Mouse (Mus musculus): ENCODE measurements around the gene Enoph1. TPM values are rescaled to one million over a fixed set of nuclear protein-coding genes. Genes with fewer than 3 reads are reported as not detected.

The Enoph1 gene
- polyA plus RNA-seq, 1 experiment from 2014 or later: 31.5 TPM

DNA sequence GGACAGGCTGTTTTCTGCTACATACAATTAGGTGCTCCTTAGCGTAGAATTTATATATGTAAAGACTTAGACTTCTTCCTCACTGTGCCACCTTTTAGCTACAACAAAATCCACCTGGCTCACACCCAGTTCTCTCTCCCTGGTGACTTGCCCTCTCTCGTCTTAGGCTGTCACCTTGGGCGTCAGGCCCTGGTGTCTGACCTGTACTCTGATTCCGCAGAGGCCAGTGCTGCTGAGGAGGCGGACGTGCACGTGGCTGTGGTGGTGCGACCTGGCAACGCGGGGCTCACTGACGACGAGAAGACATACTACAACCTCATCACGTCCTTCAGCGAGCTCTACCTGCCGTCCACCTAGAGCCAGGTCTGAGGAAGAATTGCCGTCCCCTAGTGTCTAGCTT is 27.8 kb downstream of the Enoph1 start:
- Histone ChIP-seq H3K9ac (ENCODE audit: low read depth, low read length) (no peak overlapping the region), H3K27ac (no peak overlapping the region), H3K4me1 (replicated peaks; ENCODE audit: insufficient read depth, low read length) (no peaks in the 10 kb centered on the region), H3K9me3 (replicated peaks; ENCODE audit: low read length) (no peaks in the 10 kb centered on the region), H3K36me3 (ENCODE audit: insufficient read depth, low read length) (peaks cover 17% of the 10 kb centered on the region), H3K4me3 (replicated peaks; ENCODE audit: low read depth, low read length) (no peak overlapping the region), H3K4me2 (ENCODE audit: low read length) (no peak overlapping the region), H3K27me3 (ENCODE audit: insufficient read depth, low read length) (no peaks in the 10 kb centered on the region)
- WGBS: 90% methylated on average over 16 of the region's 16 CpGs
- no peak for TF ChIP-seq CTCF (IDR thresholded peaks at IDR 0.05; ENCODE audit: low read depth)
- ATAC-seq (replicated peaks; ENCODE audit: low FRiP score, low read depth): no peak
- DNase-seq (ENCODE audit: low spot score): no peak

DNA sequence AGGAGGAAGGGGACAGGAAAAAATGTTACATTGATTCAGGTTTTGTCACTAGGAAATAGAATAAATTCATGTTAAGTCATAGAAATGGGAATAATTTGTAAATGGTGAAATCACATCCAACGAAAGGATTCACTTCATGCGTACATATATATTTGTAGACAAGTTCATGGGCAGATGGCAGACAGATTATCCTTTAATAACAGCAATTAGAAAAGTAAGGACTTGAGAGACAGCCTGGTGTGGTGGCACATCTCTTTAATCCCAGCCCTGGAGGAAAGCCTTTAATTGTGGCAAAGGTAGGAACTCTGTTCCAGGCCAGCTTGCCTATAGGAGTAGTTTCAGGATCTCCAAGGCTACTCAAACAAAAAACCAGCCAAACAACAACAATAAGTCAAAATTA is 29.7 kb downstream of the Enoph1 start:
- WGBS: 91% methylated on average over 2 of the region's 2 CpGs
- DNase-seq (ENCODE audit: low spot score): no peak
- no peak overlapping the region for H3K9ac ChIP-seq (ENCODE audit: low read depth, low read length)
- H3K9me3 ChIP-seq (replicated peaks; ENCODE audit: low read length): no peaks in the 10 kb centered on the region
- H3K4me2 ChIP-seq (ENCODE audit: low read length): no peak overlapping the region
- TF ChIP-seq CTCF (IDR thresholded peaks at IDR 0.05; ENCODE audit: low read depth): no peak
- H3K27ac ChIP-seq: no peak overlapping the region
- no peak overlapping the region for H3K4me3 ChIP-seq (replicated peaks; ENCODE audit: low read depth, low read length)
- no peaks in the 10 kb centered on the region for H3K4me1 ChIP-seq (replicated peaks; ENCODE audit: insufficient read depth, low read length)
- peaks cover 3% of the 10 kb centered on the region; the same call in 1 of the 2 replicates for H3K36me3 ChIP-seq (ENCODE audit: insufficient read depth, low read length)
- no peaks in the 10 kb centered on the region for H3K27me3 ChIP-seq (ENCODE audit: insufficient read depth, low read length)
- ATAC-seq (replicated peaks; ENCODE audit: low FRiP score, low read depth): no peak

DNA sequence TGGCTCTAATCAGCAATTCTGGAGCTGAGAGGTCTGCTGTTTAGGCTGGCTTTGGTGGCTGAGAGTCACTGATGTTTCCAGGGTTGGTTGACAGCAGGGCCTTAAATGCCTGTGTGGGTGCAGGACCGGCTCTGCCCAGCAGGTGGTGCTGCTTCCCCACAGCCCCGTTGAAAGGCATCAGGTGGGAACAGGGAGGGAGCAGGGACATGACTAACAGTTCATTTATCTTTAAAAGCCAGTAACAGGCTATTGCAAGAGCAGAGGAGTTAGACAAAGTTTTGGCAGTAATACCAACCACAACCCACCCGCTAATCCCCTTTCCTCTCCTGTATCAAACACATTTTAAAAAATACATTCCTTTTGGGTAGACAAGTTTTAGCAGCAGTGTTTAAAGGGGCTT is 30.5 kb downstream of the Enoph1 start:
- Histone ChIP-seq H3K27ac (no peak overlapping the region), H3K9me3 (replicated peaks; ENCODE audit: low read length) (no peaks in the 10 kb centered on the region), H3K4me2 (ENCODE audit: low read length) (no peak overlapping the region), H3K9ac (ENCODE audit: low read depth, low read length) (no peak overlapping the region), H3K27me3 (ENCODE audit: insufficient read depth, low read length) (no peaks in the 10 kb centered on the region), H3K4me3 (replicated peaks; ENCODE audit: low read depth, low read length) (no peak overlapping the region), H3K36me3 (ENCODE audit: insufficient read depth, low read length) (peaks cover 2% of the 10 kb centered on the region; the same call in 1 of the 2 replicates), H3K4me1 (replicated peaks; ENCODE audit: insufficient read depth, low read length) (no peaks in the 10 kb centered on the region)
- 29% methylated on average over 3 of the region's 3 CpGs for WGBS
- DNase-seq (ENCODE audit: low spot score) (peak; percentile 89), ATAC-seq (replicated peaks; ENCODE audit: low FRiP score, low read depth) (0 out of 2 replicates have a peak, but pooled peaks have one; percentile 34)
- TF ChIP-seq CTCF (IDR thresholded peaks at IDR 0.05; ENCODE audit: low read depth): peak; percentile 99

DNA sequence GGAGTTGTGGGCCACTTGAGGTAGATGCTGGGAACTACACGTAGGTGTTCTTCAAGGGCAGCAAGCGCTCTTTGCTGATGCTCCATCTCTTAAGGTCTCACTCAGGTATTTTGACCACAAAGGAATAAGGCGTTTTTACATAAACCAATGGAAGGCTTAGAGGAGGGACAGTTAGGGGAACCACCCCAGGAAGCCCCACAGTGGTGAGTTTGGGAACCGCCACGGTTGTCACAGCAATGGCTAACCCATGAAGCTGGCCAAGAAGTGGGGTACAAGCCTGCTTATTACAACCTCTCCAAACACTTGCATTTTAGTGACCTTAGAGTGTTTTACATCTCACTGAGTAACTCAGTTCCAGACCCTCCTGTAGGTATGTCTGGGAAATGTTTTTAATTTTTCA is 31.8 kb downstream of the Enoph1 start:
- no peak for ATAC-seq (replicated peaks; ENCODE audit: low FRiP score, low read depth)
- no peak overlapping the region for H3K9ac ChIP-seq (ENCODE audit: low read depth, low read length)

DNA sequence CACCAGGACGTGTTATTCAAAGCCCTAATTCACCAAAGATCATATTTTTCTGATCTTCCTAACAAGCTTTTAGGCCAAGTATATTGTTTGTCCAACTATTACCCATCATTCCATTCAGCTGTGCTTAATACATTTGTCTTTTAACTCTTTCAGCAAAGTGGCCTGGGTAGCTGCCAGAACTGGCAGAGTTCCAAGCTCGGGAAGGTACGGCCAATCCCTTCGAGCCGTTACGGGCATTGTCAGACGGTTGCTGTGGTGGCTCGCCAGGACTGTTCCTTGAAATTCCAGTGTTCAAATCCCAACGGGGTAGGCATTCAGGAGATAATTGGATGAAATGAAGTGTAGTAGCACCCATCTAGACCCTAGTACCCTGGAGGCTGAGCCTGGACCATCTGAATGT is 32.8 kb downstream of the Enoph1 start:
- WGBS: 83% methylated on average over 9 of the region's 9 CpGs
- Histone ChIP-seq H3K4me1 (replicated peaks; ENCODE audit: insufficient read depth, low read length) (no peaks in the 10 kb centered on the region), H3K36me3 (ENCODE audit: insufficient read depth, low read length) (no peaks in the 10 kb centered on the region), H3K4me2 (ENCODE audit: low read length) (no peak overlapping the region), H3K4me3 (replicated peaks; ENCODE audit: low read depth, low read length) (no peak overlapping the region), H3K27ac (no peak overlapping the region), H3K27me3 (ENCODE audit: insufficient read depth, low read length) (no peaks in the 10 kb centered on the region), H3K9me3 (replicated peaks; ENCODE audit: low read length) (no peaks in the 10 kb centered on the region), H3K9ac (ENCODE audit: low read depth, low read length) (no peak overlapping the region)
- TF ChIP-seq CTCF (IDR thresholded peaks at IDR 0.05; ENCODE audit: low read depth): no peak
- DNase-seq (ENCODE audit: low spot score) (no peak), ATAC-seq (replicated peaks; ENCODE audit: low FRiP score, low read depth) (no peak)

More for the DNA sequence above, 31.8 kb downstream of the Enoph1 start:
- WGBS: 93% methylated on average over 5 of the region's 5 CpGs
- no peak overlapping the region for H3K27ac ChIP-seq
- H3K36me3 ChIP-seq (ENCODE audit: insufficient read depth, low read length): no peaks in the 10 kb centered on the region
- H3K27me3 ChIP-seq (ENCODE audit: insufficient read depth, low read length): no peaks in the 10 kb centered on the region
- H3K4me2 ChIP-seq (ENCODE audit: low read length): no peak overlapping the region
- TF ChIP-seq CTCF (IDR thresholded peaks at IDR 0.05; ENCODE audit: low read depth): no peak
- no peaks in the 10 kb centered on the region for H3K9me3 ChIP-seq (replicated peaks; ENCODE audit: low read length)
- DNase-seq (ENCODE audit: low spot score): no peak
- H3K4me1 ChIP-seq (replicated peaks; ENCODE audit: insufficient read depth, low read length): no peaks in the 10 kb centered on the region
- H3K4me3 ChIP-seq (replicated peaks; ENCODE audit: low read depth, low read length): no peak overlapping the region

DNA sequence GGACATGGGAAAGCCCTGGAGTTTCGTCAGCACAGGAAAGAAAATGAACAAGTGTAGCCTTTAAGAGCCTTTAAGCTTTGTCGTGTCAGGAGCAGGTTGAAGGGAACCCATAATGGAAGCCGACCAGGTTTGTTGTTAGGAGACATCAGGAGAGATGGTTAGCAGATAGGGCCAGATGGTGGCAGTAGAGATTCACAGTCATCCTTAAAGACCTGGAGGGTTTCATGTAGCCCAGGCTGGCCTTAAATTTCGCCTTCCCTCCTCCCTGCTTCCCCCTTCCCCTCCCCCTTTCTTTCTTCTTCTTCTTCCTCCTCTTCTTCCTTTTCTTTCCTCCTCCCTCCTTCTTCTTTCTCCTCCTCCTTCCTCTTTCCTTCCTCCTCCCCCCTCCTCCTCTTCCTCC is 34.8 kb downstream of the Enoph1 start:
- no peak for ATAC-seq (replicated peaks; ENCODE audit: low FRiP score, low read depth)
- Histone ChIP-seq H3K4me2 (ENCODE audit: low read length) (no peak overlapping the region), H3K4me3 (replicated peaks; ENCODE audit: low read depth, low read length) (no peak overlapping the region), H3K9me3 (replicated peaks; ENCODE audit: low read length) (no peaks in the 10 kb centered on the region), H3K9ac (ENCODE audit: low read depth, low read length) (no peak overlapping the region), H3K4me1 (replicated peaks; ENCODE audit: insufficient read depth, low read length) (no peaks in the 10 kb centered on the region), H3K36me3 (ENCODE audit: insufficient read depth, low read length) (no peaks in the 10 kb centered on the region), H3K27ac (no peak overlapping the region), H3K27me3 (ENCODE audit: insufficient read depth, low read length) (no peaks in the 10 kb centered on the region)
- no peak for DNase-seq (ENCODE audit: low spot score)
- WGBS: 52% methylated on average over 4 of the region's 4 CpGs
- TF ChIP-seq CTCF (IDR thresholded peaks at IDR 0.05; ENCODE audit: low read depth): peak; percentile 65

Measured in kidney, postnatal 0 days (tissue).